Mouse (Mus musculus) adrenal gland, postnatal 4 days (tissue): Measurements from ENCODE around the gene Thap8. TPM values are rescaled to one million over a fixed set of nuclear protein-coding genes. Genes with fewer than 3 reads are reported as not detected.

Source experiments
- total RNA-seq, 2 experiments: library from RNA; stranded (reverse); gene quantifications; 2 replicates each; pipeline ENCODE4 v1.2.3; 2021

The Thap8 gene
- total RNA-seq, 2 experiments from 2014 or later: 0.54 to 0.70 TPM

Other genes with a start within 250 kb of the Thap8 start
- 1 to 10 TPM; 3.5 to 4.1 TPM for gene Zfp14, start 228.7 kb upstream of the Thap8 start, total RNA-seq
- gene Zfp82, start 207.2 kb upstream of the Thap8 start, total RNA-seq: 1 to 10 TPM; 1.4 to 2.3 TPM
- gene Gm26920, start 189.7 kb upstream of the Thap8 start, total RNA-seq: not detected
- 1 to 10 TPM; 6.1 to 7.0 TPM for gene Zfp566, start 189.6 kb upstream of the Thap8 start, total RNA-seq
- 10 to 100 TPM; 50.7 to 52.1 TPM for gene Zfp260, start 185.3 kb upstream of the Thap8 start, total RNA-seq
- gene Zfp382, start 158.2 kb upstream of the Thap8 start, total RNA-seq: 10 to 100 TPM in 1 of 2 experiments, 1 to 10 TPM in 1; 8.0 to 10.2 TPM
- 10 to 100 TPM; 77.4 to 83.3 TPM for gene Zfp146, start 110.3 kb upstream of the Thap8 start, total RNA-seq
- 100 to 1,000 TPM; 176 to 250 TPM for gene Cox7a1, start 96.0 kb upstream of the Thap8 start, total RNA-seq
- 100 to 1,000 TPM; 418 to 431 TPM for gene Capns1, start 81.3 kb upstream of the Thap8 start, total RNA-seq
- 10 to 100 TPM; 82.1 to 84.3 TPM for gene Polr2i, start 48.1 kb upstream of the Thap8 start, total RNA-seq
- 10 to 100 TPM; 84.3 to 85.1 TPM for gene Tbcb, start 47.8 kb upstream of the Thap8 start, total RNA-seq
- gene Ovol3, start 44.4 kb upstream of the Thap8 start, total RNA-seq: not detected
- 10 to 100 TPM; 12.1 to 13.5 TPM for gene Wdr62, start 325 bp downstream of the Thap8 start, total RNA-seq
- gene Clip3, start 11.6 kb downstream of the Thap8 start, total RNA-seq: 10 to 100 TPM; 50.8 to 59.8 TPM
- 10 to 100 TPM; 58.1 to 59.4 TPM for gene Alkbh6, start 28.6 kb downstream of the Thap8 start, total RNA-seq
- 10 to 100 TPM; 40.1 to 60.6 TPM for gene Syne4, start 34.7 kb downstream of the Thap8 start, total RNA-seq
- gene E130208F15Rik, start 41.6 kb downstream of the Thap8 start, total RNA-seq: 1 to 10 TPM; 1.4 to 1.7 TPM
- gene Sdhaf1, start 43.8 kb downstream of the Thap8 start, total RNA-seq: 10 to 100 TPM; 12.4 to 15.0 TPM
- 10 to 100 TPM; 18.7 to 19.5 TPM for gene Lrfn3, start 82.7 kb downstream of the Thap8 start, total RNA-seq
- 10 to 100 TPM; 26.6 to 40.2 TPM for gene Tyrobp, start 133.7 kb downstream of the Thap8 start, total RNA-seq
- 1 to 10 TPM; 1.6 to 2.2 TPM for gene Hcst, start 139.8 kb downstream of the Thap8 start, total RNA-seq
- gene Nfkbid, start 141.6 kb downstream of the Thap8 start, total RNA-seq: 1 to 10 TPM; 2.1 to 2.3 TPM
- gene Aplp1, start 165.4 kb downstream of the Thap8 start, total RNA-seq: 10 to 100 TPM; 49.5 to 59.1 TPM
- 1 to 10 TPM in 1 of 2 experiments, under 1 TPM in 1; 0.14 to 1.3 TPM for gene Kirrel2, start 177.6 kb downstream of the Thap8 start, total RNA-seq
- gene Nphs1, start 178.2 kb downstream of the Thap8 start, total RNA-seq: 1 to 10 TPM in 1 of 2 experiments, under 1 TPM in 1; 0.08 to 7.1 TPM
- 10 to 100 TPM; 11.6 to 24.9 TPM for gene Prodh2, start 213.5 kb downstream of the Thap8 start, total RNA-seq